Mouse (Mus musculus) myocyte (in vitro differentiated cells): ENCODE measurements around the gene Rnf130. TPM values are rescaled to one million over a fixed set of nuclear protein-coding genes. Genes with fewer than 3 reads are reported as not detected.

ENCODE experiments used
- H3K27me3 ChIP-seq: one replicate; pipeline ENCODE4 v1.6.1; 2011; ENCODE audit not compliant: control insufficient read depth, insufficient read depth, insufficient read length
- H3K36me3 ChIP-seq: one replicate; pipeline ENCODE4 v1.6.1; 2011; ENCODE audit not compliant: control insufficient read depth, insufficient read depth
- H3K4me2 ChIP-seq: one replicate; pipeline ENCODE4 v1.6.1; 2011; ENCODE audit warnings: low read depth, control low read depth
- H3K4me3 ChIP-seq: one replicate; pipeline ENCODE4 v1.5.1; 2011; ENCODE audit warnings: mild to moderate bottlenecking, control low read depth, moderate library complexity
- H3K79me2 ChIP-seq: one replicate; pipeline ENCODE4 v1.6.1; 2011; ENCODE audit not compliant: control insufficient read depth, insufficient read depth
- H3ac ChIP-seq: one replicate; pipeline ENCODE4 v1.6.1; 2011; ENCODE audit not compliant: control insufficient read depth, insufficient read length
- CEBPB ChIP-seq: IDR thresholded peaks from 2 replicates; pipeline ENCODE4 v1.6.1; 2011; ENCODE audit warnings: mild to moderate bottlenecking, moderate library complexity; ENCODE audit not compliant: poor library complexity, insufficient read depth, severe bottlenecking
- E2F4 ChIP-seq: IDR thresholded peaks from one replicate; pipeline ENCODE4 v1.6.1; 2011; ENCODE audit warnings: mild to moderate bottlenecking, control low read depth, moderate library complexity; ENCODE audit not compliant: insufficient read depth
- MAX ChIP-seq: IDR thresholded peaks from one replicate; pipeline ENCODE4 v1.6.1; 2011; ENCODE audit warnings: low read depth, mild to moderate bottlenecking, control low read depth
- MYOD1 ChIP-seq, 3 experiments: IDR thresholded peaks; one replicate each; pipeline ENCODE4 v1.6.1; 2011; ENCODE audit warnings: control low read depth in 2 of 3, low read depth in 2 of 3, mild to moderate bottlenecking in 2 of 3, moderate library complexity in 1 of 3; ENCODE audit not compliant: insufficient read length in 2 of 3, control insufficient read depth in 1 of 3
- MYOG ChIP-seq, 3 experiments: IDR thresholded peaks; one replicate each; pipeline ENCODE4 v1.6.1; 2011; ENCODE audit warnings: control low read depth in 2 of 3, low read depth in 2 of 3, mild to moderate bottlenecking in 2 of 3; ENCODE audit not compliant: insufficient read length in 2 of 3, control insufficient read depth in 1 of 3, insufficient read depth in 1 of 3
- POLR2A ChIP-seq: IDR thresholded peaks from one replicate; pipeline ENCODE4 v1.6.1; 2011; ENCODE audit warnings: low read depth, mild to moderate bottlenecking, control low read depth, moderate library complexity; ENCODE audit not compliant: insufficient read length
- POLR2AphosphoS2 ChIP-seq: IDR thresholded peaks from one replicate; pipeline ENCODE4 v1.6.1; 2011; ENCODE audit warnings: low read depth, control low read depth; ENCODE audit not compliant: insufficient read length
- REST ChIP-seq: IDR thresholded peaks from one replicate; pipeline ENCODE4 v1.6.1; 2011; ENCODE audit warnings: mild to moderate bottlenecking, control low read depth, moderate library complexity; ENCODE audit not compliant: insufficient read depth, insufficient read length
- SRF ChIP-seq: IDR thresholded peaks from one replicate; pipeline ENCODE4 v1.6.1; 2011; ENCODE audit warnings: low read depth; ENCODE audit not compliant: control insufficient read depth, insufficient read length
- TCF12 ChIP-seq: IDR thresholded peaks from one replicate; pipeline ENCODE4 v1.6.1; 2011; ENCODE audit warnings: mild to moderate bottlenecking, control low read depth; ENCODE audit not compliant: poor library complexity, insufficient read depth, severe bottlenecking
- TCF3 ChIP-seq: IDR thresholded peaks from one replicate; pipeline ENCODE4 v1.6.1; 2011; ENCODE audit warnings: low read depth, control low read depth; ENCODE audit not compliant: insufficient read length
- USF1 ChIP-seq: IDR thresholded peaks from one replicate; pipeline ENCODE4 v1.6.1; 2011; ENCODE audit warnings: low read depth, mild to moderate bottlenecking, control low read depth, moderate library complexity
- polyA plus RNA-seq: library from polyadenylated mRNA; unstranded; fragments of >200 nt; fragmentation: generic; extraction: Trizol; gene quantifications from one replicate; pipeline ENCODE4 v1.2.1, GENCODE M21; 2012; ENCODE audit warnings: missing spikeins

Rnf130 gene
- polyA plus RNA-seq, 1 experiment = not detected

DNA sequence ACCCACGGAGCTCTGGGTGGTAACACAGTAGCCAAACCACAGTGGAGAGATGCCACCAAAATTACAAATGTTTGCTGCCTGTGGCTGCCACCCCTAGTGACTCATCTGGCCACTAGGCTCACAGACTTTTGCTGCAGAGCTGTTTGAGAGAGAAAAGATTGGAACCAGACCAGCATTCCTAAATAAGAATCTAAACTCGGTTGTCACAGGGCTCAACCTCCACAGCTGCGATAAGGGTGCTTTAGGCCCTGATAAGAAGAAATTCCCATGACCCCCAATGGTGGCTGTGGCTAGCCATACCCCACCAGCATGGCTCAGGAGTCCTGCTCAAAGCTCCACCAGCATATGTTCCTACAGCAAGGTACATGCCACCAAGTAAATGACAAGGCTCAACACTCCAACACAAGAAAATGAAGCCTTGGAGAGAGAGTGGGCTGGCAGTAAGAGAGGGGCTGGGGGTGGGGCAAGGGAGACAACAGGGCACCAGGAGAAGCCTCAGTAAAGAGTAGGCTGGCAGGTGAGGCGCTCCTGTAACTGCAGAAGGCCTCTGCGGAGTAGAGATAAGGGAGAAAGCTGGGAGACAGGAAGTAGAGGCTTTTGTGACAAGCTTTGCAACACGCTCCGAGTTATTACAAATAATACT lies 43.7 kb upstream of the Rnf130 start:
- Histone ChIP-seq H3K27me3 (peaks cover 4% of the 10 kb centered on the region), H3K4me2 (no peak overlapping the region), H3K79me2 (no peaks in the 10 kb centered on the region), H3K36me3 (no peaks in the 10 kb centered on the region), H3K4me3 (no peak overlapping the region), H3ac (no peak overlapping the region)
- TF ChIP-seq MAX (no peak), CEBPB (no peak), USF1 (no peak), SRF (no peak), TCF3 (no peak), POLR2A (no peak), REST (no peak), TCF12 (no peak), POLR2AphosphoS2 (no peak), MYOG (IDR thresholded peaks at IDR 0.05; ENCODE audit: control insufficient read depth in 1 of 3, insufficient read depth in 1 of 3, insufficient read length in 2 of 3, low read depth in 2 of 3) (no peak), MYOD1 (IDR thresholded peaks at IDR 0.05; ENCODE audit: control insufficient read depth in 1 of 3, insufficient read length in 2 of 3, low read depth in 2 of 3) (no peak), E2F4 (no peak)

DNA sequence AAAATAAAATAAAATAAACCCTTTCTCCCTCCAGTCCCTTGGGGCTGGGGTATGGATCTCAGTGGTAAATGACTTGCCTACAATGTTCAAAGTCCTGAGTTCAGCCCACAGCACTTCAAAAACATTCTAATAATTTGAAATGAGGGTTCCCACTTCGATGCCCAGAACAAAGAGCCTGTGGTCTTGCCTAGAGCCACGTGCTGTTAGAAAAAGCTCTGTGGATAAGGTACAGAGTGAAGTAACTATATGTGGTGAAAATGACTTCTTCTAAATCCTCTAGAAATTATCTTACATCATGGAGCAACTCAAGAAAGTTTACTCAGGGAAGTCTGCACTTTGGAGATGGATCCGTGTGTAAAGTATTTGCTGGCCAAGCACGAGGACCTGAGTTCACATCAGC lies 43.1 kb upstream of the Rnf130 start:
- Histone ChIP-seq H3K36me3 (no peaks in the 10 kb centered on the region), H3K79me2 (no peaks in the 10 kb centered on the region), H3ac (no peak overlapping the region), H3K4me3 (no peak overlapping the region), H3K27me3 (peaks cover 4% of the 10 kb centered on the region), H3K4me2 (no peak overlapping the region)
- no peak for TF ChIP-seq MYOG (IDR thresholded peaks at IDR 0.05; ENCODE audit: control insufficient read depth in 1 of 3, insufficient read depth in 1 of 3, insufficient read length in 2 of 3, low read depth in 2 of 3)
- TF ChIP-seq USF1 = no peak
- no peak for TF ChIP-seq TCF12
- TF ChIP-seq E2F4 = no peak
- TF ChIP-seq TCF3 = no peak
- TF ChIP-seq SRF = no peak
- no peak for TF ChIP-seq CEBPB
- no peak for TF ChIP-seq MYOD1 (IDR thresholded peaks at IDR 0.05; ENCODE audit: control insufficient read depth in 1 of 3, insufficient read length in 2 of 3, low read depth in 2 of 3)
- TF ChIP-seq POLR2A = no peak

DNA sequence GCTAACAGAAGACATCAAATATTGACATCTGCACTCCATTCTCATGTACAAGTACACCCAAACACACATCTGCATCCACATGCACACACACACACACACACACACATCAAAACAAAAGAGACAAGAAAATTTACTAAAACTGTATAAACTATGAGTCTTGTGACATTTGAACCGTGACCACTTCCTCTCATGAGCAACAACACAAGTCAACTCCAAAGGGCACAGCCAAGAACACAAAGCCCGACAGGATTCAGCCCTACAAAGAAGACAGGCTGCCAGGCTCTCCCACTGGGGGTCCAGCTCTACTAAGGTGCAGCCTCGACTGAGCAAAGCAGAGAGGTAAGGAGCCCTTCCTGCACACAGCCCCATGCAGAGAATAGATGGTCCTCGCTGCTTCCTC lies 42.3 kb upstream of the Rnf130 start:
- Histone ChIP-seq H3K4me3 (no peak overlapping the region), H3K36me3 (no peaks in the 10 kb centered on the region), H3K79me2 (no peaks in the 10 kb centered on the region), H3K4me2 (no peak overlapping the region), H3K27me3 (peaks cover 4% of the 10 kb centered on the region), H3ac (no peak overlapping the region)
- TF ChIP-seq MYOG (IDR thresholded peaks at IDR 0.05; ENCODE audit: control insufficient read depth in 1 of 3, insufficient read depth in 1 of 3, insufficient read length in 2 of 3, low read depth in 2 of 3) = no peak
- TF ChIP-seq TCF12 = no peak
- no peak for TF ChIP-seq REST
- TF ChIP-seq MAX = no peak
- no peak for TF ChIP-seq TCF3
- TF ChIP-seq CEBPB = no peak
- TF ChIP-seq USF1 = no peak
- TF ChIP-seq SRF = no peak
- no peak for TF ChIP-seq E2F4
- no peak for TF ChIP-seq MYOD1 (IDR thresholded peaks at IDR 0.05; ENCODE audit: control insufficient read depth in 1 of 3, insufficient read length in 2 of 3, low read depth in 2 of 3)
- TF ChIP-seq POLR2A = no peak
- TF ChIP-seq POLR2AphosphoS2 = no peak

DNA sequence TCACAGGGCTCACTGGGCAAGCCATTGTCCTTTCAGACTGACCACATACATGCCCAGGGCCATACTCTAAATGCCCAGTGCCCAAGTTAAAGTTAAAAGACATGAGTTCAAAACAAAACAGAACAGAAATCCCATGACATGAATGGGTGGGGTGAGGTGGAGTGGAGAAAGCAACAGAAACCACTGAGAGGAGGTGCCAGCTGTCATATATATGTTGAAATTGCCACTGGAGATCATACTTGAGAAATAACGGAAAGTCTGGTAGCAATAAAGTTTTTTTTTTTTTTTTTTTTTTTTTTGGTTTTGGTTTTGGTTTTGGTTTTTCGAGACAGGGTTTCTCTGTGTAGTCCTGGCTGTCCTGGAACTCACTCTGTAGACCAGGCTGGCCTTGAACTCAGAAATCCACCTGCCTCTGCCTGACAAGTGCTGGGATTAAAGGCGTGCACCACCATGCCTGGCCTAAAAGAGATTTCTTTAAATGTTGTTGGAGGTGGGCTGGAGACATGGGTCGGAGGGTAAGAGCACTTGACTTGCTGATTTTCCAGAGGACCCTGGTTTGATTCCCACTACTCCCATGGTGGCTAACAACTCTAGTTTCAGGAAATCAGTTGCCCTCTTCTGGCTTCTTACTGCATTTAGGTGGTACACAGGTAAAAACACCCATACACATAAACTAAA lies 41.1 kb upstream of the Rnf130 start:
- Histone ChIP-seq H3K4me3 (no peak overlapping the region), H3K79me2 (no peaks in the 10 kb centered on the region), H3ac (no peak overlapping the region), H3K36me3 (no peaks in the 10 kb centered on the region), H3K4me2 (no peak overlapping the region), H3K27me3 (peaks cover 4% of the 10 kb centered on the region)
- TF ChIP-seq CEBPB = no peak
- no peak for TF ChIP-seq REST
- no peak for TF ChIP-seq POLR2AphosphoS2
- no peak for TF ChIP-seq POLR2A
- no peak for TF ChIP-seq E2F4
- TF ChIP-seq SRF = no peak

DNA sequence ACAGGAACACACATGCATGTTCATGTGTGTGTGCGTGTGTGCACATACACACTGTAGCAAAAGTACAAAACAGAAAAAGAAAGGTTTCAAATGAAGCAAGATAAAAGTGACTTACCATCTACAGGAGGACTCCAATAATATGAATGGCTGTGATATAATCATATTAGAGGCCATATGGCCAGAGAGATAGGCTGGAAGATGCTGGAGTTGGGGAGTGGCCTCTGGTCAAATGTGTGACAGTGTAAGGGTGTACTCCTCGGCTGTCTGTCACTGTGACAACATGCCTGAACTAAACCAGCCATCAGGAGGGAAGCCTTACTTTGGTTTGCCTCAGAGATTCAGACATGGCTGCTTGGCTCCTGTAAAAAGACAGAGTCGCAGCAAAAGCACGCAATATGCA lies 40.1 kb upstream of the Rnf130 start:
- no peak overlapping the region for H3K4me3 ChIP-seq
- no peak overlapping the region for H3ac ChIP-seq
- TF ChIP-seq REST (no peak), POLR2A (no peak), SRF (no peak), MYOD1 (IDR thresholded peaks at IDR 0.05; ENCODE audit: control insufficient read depth in 1 of 3, insufficient read length in 2 of 3, low read depth in 2 of 3) (no peak), MAX (no peak), MYOG (IDR thresholded peaks at IDR 0.05; ENCODE audit: control insufficient read depth in 1 of 3, insufficient read depth in 1 of 3, insufficient read length in 2 of 3, low read depth in 2 of 3) (no peak), USF1 (no peak), TCF12 (no peak), CEBPB (no peak), E2F4 (no peak), POLR2AphosphoS2 (no peak), TCF3 (no peak)
- H3K79me2 ChIP-seq = no peaks in the 10 kb centered on the region
- H3K36me3 ChIP-seq = no peaks in the 10 kb centered on the region
- H3K27me3 ChIP-seq = no peaks in the 10 kb centered on the region
- no peak overlapping the region for H3K4me2 ChIP-seq
